Mouse (Mus musculus) cerebellum, adult 18-20 months (tissue): Measurements from ENCODE around the gene Nsun2.
"Not testable (repeated sequence)": the region's sequence is repeated elsewhere in the genome, so short reads cannot be mapped to it uniquely, and the experiment has no call there.

Experiments
- DNase-seq, 2 experiments: peaks; one replicate each; pipeline ENCODE4 v3.0.0; 2021

The Nsun2 gene

DNA sequence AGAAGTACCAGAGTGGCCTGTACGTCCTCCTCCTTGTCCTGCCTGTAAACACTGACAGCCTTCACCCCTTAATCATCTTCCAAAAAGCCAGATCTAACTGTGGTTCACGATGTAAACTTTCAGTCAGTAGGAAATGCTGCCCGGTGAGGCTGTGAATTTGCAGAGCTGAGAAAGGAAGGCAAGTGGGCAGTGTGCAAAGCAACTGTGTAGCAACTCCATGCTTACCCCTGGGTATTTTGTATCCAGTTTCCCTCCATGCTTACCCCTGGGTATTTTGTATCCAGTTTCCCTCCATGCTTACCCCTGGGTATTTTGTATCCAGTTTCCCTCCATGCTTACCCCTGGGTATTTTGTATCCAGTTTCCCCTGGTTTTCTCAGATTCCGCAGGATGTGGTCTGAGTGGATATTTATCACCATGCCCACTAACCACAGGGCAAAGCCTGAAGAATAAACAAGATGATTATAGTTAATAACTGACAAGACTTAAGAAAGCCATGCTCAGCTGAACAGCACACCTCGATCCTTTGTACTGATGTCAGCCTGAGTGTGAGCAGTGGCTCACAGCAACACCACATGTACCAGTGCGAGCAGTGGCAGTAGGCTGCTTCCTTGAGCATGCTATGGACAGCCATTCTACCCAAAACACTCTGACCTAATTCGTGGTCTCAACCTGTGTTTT, 61.2 kb downstream of the Nsun2 start:
- no peak for DNase-seq

DNA sequence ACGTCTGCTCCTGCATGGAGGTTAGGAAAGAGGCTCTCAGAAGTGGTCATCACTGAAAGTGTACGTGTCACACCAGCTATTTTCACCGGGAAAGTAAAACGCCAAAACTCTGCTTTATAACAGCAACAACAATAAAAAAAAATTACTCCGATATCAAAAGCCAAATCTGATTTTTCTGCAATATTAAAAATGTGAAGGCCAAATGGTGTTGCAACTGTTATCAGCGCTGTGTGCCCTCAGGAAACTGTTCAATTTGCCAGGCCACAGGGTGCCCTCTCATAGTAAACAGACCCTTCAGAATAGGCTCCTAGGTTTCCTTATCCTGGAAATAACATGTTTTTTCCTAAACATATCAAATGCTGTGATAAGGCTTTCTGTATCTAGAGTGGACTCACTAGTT, 62.4 kb downstream of the Nsun2 start:
- no peak for DNase-seq

DNA sequence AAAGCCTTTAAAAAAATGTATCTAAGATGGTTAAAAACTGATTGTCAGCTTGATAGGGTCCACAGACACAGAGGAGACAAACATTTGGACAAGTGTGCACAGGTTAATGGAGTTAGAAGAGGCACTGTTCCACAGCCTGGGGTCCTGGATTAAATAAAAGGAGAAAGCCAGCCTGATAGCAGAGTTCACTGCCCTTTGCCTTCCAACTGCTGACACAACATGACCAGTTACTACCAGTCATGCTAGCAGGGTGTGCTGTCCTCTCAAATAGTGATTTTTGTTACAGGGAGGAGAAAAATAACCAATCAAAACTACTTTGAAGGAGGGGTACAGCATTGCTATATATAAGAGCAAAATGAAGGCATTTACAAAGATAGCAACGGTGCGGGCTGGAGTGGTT, 63.0 kb downstream of the Nsun2 start:
- no peak for DNase-seq

DNA sequence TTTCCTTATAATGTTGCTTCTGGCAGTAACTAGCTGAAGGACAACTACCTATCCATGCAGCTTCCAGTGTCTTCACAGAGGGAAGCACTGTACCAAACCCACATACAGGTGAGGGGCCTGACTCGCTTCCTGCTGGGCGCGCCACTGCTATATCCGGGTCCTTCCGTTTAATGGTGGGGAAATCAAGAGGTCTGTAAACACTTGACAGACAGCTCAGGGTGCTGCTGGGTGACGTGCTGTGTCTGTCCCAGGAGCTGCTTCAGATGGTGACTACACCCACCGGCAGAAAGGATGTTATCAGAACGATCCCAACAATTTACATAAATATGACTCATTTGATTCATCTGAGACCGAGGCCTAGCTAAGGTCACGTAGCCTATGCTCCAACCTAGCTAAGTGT, 65.3 kb downstream of the Nsun2 start:
- DNase-seq = no peak

DNA sequence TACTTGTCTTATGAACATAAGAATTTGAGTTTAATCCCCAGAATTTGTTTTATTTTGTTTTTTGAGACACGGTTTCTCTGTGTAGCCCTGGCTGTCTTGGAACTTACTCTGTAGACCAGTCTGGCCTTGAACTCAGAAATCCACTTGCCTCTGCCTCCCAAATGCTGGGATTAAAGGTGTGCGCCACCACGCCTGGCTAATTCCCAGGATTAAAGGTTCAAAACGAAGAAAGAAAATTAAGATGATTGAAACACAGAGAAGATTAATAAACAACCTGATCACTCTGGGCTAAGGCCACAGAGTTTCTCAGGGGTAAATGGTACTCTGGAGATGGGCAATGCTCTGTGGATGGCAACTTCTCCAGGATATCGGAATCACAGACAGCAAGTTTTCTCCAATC, 67.3 kb downstream of the Nsun2 start:
- DNase-seq = not testable (repeated sequence)

DNA sequence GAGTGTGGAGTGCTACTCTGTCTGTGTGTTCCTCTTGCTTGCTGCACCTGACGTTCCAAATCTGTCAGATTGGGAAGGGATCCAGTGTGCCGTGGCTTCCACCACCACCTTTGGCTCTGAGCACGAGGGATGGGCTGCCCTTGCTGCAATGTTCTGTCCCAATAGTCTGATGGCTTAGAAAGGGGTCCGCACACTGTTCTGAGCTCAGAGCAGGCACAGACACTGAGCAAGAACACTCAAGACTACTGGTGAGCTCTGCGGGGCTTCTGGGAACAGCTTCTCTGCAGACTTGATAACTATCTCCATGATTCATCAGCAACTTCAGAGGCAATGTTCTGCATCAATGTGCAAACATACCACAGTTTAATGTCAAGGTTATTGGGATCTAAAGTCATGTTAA, 67.8 kb downstream of the Nsun2 start:
- no peak for DNase-seq

DNA sequence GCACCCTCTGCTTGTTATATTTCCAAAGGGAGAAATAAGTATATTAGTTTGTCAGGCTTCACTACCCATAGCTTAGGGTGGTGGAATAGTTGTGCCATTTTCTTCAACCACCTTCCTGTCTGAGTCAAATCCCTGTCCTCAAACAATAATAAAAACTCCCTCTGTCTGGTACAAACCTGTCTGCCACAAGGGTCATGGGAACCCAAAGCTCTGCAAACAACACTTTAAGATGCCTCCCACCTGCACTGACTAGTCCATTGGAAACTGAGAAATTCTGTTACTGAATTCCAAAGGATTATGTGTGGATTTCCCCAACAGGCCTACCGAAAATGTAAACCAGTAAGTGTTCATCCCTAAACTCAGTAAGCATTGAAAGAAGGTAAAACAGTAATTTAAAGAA, 71.1 kb downstream of the Nsun2 start:
- DNase-seq = no peak

DNA sequence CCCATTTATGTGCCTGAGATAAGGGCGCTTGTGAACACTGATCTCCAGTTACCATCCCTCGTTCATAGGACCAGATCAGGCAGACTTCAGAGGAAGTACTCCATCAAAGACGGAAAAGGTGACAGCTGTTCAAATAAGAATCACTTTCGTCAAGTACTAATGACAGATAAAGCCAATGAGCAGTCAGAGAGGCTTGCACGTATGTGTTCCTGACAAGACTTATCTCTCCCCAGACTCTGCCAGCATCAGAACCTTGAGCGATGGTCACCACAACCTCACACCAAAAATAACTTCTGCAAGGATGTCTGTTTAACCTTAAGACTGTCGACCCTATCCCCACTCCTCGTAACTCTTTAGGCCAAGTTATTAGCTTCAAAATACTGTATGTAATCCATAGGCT, 75.2 kb downstream of the Nsun2 start:
- no peak for DNase-seq

DNA sequence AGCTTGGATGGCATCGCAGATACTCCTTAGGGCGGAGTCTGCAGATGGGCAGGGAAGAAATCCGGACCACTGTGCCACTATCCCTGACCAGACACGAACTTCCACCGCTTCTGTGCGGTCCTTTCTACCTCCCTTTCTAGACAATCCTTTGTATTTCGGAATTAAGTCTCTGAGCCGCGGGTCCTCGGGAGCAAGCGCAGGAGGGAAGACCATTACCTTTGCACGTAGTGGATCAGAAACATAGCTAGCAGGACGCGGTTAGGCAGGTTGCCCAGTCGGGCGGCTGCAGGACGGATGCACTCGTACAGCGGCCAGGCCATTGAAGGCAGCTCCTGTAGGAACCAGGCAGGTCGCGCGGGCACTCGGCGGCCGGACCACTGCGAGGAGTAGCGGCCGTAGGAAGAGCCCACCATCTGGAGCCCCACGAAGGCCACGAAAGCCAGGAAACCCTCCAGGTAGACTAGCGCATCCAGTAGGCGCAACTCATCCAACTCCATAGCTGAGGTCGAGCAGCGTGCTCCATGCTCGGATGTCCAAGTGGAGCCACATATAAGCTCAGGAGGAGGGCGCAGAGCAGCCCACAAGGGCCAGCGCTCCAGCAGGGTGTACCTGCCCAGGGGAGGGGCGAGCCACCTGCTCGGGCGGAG, 77.3 kb downstream of the Nsun2 start:
- peak; percentile 65 to 71 for DNase-seq

DNA sequence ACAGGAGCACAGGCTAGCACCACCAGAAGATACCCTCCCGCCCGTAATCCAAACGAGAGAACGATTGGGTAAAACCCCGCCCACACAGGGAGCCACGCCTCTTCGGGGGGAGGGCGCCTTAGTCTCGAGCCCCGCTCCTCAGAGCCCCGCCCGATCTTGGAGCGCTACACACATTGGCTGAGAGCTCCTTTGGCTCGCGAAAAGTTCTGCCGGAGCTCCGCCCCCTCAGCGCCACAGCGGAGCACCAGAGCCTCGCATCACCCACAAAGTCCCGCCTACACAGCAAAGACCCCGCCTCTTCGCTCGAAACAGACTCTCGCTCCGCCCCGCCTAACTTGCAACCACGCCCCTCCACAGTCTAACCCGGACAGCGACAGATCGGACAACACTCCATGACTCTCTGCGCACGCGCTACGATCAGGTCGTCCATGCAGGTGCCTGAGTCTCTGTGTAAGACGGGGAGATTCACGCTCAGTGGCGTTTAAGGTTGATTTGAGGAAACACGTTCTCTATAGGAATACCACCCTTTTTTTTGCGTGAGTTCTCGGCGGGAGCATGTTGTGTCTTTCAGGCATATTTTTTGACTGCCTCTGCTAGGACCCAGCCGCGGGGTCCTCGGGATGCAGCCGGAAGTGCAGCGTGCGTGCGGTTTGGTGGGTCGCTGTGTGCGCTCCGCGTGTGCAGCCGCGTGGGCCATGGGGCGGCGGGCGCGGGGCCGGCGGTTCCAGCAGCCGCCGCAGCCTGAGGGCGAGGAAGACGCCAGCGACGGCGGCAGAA, 78.0 kb downstream of the Nsun2 start, which contains the start of gene Srd5a1:
Srd5a1 (minus strand) TSS at position 45 of the 777 bp plus-strand sequence.
- DNase-seq = peak; percentile 99 to 100

DNA sequence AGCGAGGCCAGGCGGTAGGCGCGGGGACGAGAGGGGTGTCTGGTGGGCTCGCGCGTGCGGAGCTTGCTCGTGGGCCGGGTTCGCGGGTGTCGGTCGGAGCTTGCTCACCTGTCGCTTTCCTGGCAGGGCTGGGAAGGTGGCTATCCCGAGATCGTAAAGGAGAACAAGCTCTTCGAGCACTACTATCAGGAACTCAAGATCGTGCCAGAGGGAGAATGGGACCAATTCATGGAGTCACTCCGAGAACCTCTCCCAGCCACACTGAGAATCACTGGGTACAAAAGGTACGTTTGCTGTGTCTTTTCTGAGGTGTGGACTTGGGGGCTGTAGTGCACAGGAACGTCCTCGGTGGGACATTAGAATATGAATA, 78.6 kb downstream of the Nsun2 start:
- DNase-seq = no peak

DNA sequence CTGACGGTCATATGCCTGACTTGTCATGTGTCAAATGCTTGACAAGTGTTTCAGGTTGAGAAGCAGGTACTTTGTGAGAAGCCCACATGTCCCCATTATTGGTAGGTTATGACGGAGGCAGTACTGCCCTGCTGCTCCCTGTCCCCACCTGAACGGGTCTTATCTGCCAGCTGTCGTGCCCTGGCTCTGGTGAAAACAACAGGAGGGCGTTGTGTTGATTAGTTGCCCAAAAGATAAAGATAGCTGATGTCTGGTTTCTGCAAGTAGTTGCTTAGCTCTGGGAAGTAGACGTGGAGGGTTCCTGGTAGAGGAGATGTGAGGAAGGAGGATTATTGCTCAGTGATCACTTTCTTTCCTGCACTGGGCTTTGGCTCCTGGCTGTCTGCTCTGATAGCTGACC, 83.2 kb downstream of the Nsun2 start:
- no peak for DNase-seq

DNA sequence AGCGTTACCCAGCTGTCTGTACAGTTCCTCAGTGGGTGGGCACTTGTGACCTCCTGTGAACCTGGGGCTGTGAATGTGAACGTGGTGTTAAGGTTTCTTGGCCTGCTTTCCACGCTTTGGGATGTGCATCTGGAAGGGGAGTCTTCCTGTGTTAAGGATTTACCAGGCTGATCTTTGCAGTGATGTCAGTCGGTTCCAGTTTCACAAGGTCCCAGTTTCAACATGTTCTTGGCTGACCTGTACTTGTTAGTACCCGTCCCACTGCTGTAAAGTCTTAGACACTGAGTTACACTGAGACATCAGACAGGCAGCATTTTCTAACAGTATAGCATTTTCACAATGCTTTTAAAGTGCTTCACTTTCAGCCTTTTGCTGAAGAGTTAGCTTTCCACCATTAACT, 90.3 kb downstream of the Nsun2 start:
- no peak for DNase-seq

DNA sequence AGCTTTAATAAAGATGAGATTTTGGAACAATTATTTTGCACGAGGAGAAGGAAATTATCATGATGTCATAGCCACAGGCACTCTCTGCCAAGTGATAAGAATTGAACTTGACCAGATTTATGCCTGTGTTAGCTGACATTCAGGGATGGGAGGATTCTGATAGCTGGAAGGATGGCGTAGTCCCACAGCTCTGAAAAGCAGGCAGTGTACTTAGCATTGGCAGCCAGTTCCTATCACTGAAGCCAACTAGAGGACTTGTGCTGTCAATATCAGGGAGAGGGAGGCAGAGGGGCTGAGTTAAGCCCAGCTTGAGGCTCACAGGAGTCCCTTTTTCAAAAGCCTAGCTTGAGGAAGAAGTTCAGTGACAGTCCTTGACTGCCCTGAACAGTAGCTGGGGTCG, 91.0 kb downstream of the Nsun2 start:
- no peak for DNase-seq

DNA sequence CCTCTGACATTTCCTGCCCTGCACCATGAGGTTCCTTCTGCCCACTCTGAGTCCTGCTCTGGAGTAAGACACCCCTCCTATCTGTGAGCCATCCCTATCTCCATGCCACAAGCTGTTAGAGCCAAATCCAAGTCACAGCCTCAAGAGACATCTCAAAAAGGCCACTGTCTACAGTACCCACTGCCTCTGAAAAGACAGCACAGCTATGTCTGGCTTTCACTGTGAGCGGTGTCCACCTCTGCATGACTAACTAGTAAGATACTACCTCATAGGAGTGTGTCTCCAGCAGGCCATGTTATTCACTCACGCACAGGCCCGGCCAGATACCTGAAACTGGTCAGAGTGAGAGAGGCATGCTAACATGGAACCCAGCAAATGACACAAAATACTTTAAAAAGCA, 94.4 kb downstream of the Nsun2 start:
- no peak for DNase-seq

DNA sequence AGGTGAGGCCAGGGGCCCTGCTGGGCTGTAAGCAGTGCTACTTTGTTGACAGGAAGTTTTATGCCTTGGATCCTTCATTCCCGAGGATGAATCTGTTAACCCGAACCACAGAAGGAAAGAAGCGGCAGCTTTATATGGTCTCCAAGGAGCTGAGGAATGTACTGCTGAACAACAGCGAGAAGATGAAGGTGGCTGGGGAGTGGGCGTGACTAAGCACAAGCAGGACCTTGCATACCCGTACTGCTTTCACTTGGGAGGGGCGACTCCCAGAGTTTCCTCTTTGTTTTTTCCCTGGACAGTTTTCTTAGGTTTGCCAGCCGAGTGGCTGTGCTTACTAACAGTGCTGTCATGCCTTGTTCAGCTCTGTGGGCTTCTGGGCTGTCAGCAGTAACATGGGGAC, 97.0 kb downstream of the Nsun2 start:
- no peak for DNase-seq

DNA sequence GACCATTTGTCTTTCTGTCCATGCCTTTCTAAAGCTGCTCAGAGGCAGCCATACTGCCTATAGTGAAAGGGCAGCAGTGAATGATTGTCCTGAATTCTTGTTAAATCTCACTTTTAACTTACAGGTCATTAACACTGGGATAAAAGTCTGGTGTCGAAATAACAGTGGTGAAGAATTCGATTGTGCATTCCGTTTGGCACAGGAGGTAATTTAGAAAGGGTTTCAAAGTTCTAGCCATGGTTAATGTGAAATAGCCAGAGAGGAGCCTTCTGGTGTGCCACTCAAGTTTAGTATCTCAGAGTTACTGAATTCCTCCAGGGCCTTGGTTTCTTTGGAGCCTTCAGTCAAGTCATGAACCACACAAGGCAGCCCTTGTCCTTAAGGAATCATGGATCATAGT, 97.6 kb downstream of the Nsun2 start:
- DNase-seq = no peak

DNA sequence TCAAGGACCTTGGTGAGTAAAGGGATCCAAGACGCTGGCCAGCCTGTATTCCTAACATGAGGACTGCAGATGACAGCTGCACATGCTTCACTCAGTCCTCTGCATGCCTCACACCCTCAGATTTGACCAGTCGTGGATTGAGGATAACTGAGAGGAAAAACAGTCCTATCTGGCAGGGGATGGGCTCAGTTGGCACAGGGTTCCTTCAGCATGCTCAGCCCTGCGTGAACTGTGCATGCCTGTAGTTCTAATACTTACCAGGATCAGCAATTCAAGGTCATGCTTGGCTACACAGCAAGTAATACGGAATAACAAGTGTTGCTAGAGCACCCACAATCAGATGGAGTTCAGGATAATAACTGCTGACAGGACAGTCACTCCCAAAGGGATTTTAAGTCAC, 98.1 kb downstream of the Nsun2 start:
- DNase-seq = no peak

DNA sequence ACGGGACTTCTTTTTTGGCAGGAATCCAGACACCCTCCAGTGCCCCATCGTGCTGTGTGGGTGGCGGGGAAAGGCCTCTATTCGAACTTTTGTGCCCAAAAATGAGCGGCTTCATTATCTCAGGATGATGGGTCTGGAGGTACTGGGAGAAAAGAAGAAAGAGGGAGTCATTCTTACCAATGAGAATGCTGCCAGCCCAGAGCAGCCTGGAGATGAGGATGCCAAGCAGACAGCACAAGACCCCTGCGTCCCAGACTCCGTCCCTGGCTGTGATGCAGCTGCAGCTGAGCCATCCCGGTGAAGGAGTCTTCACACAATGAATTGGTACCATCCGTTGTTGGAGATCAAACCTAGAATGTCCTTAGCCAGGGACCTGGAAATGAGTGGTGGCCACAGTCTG, 100.0 kb downstream of the Nsun2 start:
- DNase-seq = no peak

DNA sequence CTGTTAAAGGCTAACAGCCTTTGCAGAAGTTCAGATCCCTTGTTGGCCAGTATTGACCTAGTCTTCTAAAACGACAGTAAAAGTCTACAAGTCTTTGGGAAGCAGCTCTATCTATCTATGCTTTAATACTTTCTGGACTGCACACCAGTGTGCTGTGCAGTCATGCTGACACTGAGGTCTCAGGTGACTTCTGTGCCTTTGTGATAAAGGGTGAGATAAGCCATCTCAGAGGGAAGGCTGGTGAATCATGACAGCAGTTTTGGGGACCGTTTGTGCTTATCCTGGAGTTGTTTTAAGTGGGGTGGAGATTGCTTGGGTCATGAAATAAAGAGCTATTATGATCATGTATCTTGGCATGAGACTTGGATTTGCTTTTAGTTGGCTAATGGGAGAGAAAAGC, 100.4 kb downstream of the Nsun2 start:
- DNase-seq = no peak

DNA sequence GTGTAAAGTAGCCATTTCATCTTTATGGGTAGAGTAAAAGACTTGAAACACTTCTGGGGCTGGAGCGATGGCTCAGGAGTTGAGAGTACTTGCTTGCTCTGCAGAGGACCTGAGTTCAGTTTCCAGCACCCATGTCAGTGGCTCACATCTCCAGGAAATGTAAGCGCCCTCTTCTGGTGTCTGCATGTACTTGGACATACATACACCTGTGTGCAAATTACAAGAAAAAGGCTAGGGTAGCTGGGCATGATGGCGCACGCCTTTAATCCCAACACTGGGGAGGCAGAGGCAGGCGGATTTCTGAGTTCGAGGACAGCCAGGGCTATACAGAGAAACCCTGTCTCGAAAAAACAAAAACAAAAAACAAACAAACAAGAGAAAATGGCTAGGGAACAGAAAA, 102.3 kb downstream of the Nsun2 start:
- DNase-seq = not testable (repeated sequence)

DNA sequence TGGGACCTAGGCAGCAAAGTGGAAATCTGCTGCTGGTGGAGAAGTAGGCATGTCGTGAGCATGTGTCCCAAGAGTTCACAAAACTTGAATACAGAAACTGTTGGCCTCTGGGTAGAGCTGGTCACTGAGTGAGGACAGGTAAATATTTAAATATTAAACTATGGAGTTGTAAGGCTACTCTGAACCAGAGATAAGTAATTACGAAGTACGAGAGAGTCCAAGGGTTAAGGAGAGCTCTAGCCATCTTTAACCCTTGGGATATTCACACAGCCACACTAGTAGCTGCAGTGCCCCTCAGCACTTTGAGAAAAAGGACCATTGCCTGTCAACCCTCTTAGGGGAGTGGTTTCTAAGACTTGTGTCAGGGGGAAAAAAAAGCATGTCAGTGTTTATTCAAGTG, 102.8 kb downstream of the Nsun2 start:
- no peak for DNase-seq

DNA sequence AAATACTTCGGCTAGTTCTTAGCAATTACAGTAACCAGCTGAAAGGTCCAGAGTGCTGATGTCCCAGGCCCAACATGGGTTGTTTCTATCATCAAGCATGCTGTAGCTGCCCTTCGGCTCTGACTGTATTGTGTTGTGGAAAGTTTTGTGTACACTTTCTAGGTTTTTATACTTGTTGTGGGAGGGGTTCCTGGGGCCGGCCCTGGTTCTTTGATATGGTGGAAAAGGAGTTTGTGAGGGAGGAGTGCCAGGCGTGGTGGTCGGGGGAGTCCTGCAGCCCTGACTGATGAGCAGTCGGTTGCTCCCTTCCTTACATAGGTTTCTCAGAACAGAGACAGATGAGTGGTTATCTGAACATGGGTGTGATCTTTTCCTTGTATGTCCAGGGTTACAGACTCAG, 103.3 kb downstream of the Nsun2 start:
- no peak for DNase-seq

DNA sequence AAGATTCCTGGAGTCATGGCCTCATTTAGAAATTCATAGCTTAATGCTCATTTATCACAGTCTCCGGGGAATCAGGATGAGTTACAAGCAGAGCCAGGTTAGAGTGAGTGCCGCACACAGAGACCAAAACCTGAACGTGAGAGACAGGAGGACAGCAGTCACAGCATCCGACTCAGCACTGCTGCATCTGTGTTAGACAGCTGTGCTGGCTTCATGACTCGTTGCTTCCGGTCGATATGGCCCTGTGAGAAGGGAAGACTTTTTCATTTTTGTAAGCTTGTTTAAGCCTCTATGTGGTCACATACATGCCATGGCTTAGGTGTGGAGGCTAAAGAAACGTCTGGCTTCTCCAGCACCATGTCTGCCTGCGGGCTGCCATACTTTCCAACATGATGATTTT, 104.1 kb downstream of the Nsun2 start:
- no peak for DNase-seq
